Mouse (Mus musculus) limb, embryonic 10.5 days (tissue): Measurements from ENCODE around the gene Methig1. TPM values are rescaled to one million over a fixed set of nuclear protein-coding genes. Genes with fewer than 3 reads are reported as not detected.
A peak's percentile ranks its signal among the peaks of the same experiment; 100 is the strongest.
"Not testable (repeated sequence)": the region's sequence is repeated elsewhere in the genome, so short reads cannot be mapped to it uniquely, and the experiment has no call there.

Experiments used
- DNase-seq: peaks from one replicate; pipeline ENCODE4 v3.0.0-alpha.2; 2017; ENCODE audit warnings: low spot score
- H3K27ac ChIP-seq: fragments of 300-500 bp; sonication (generic); 2 replicates; pipeline ENCODE4 v1.5.1; 2016; ENCODE audit warnings: mild to moderate bottlenecking
- H3K27me3 ChIP-seq: fragments of 300-500 bp; sonication (generic); 2 replicates; pipeline ENCODE4 v1.6.1; 2016; ENCODE audit warnings: low read depth, mild to moderate bottlenecking; ENCODE audit not compliant: poor library complexity, severe bottlenecking
- H3K36me3 ChIP-seq: fragments of 300-500 bp; sonication (generic); 2 replicates; pipeline ENCODE4 v1.6.1; 2016; ENCODE audit warnings: mild to moderate bottlenecking, moderate library complexity
- H3K4me1 ChIP-seq: fragments of 300-500 bp; sonication (generic); 2 replicates; pipeline ENCODE4 v1.6.1; 2016
- H3K4me3 ChIP-seq: fragments of 300-500 bp; sonication (generic); 2 replicates; pipeline ENCODE4 v1.5.1; 2016; ENCODE audit warnings: mild to moderate bottlenecking, moderate library complexity
- H3K9me3 ChIP-seq: fragments of 300-500 bp; sonication (generic); replicated peaks from 2 replicates; pipeline ENCODE4 v1.6.1; 2016; ENCODE audit warnings: mild to moderate bottlenecking
- WGBS: fragments of 180-500 bp; shearing (Covaris S2); methylation state at CpG from one replicate; pipeline ENCODE4 v1.1.7; 2016; 5-methylcytosine and 5-hydroxymethylcytosine counted together
- polyA plus RNA-seq: library from polyadenylated mRNA; unstranded; fragments of >200 nt; fragmentation: Nextera tagmentation; extraction: Ambion mirVana; gene quantifications from 2 replicates; pipeline ENCODE4 v1.2.1, GENCODE M21; 2016

Methig1 gene
- polyA plus RNA-seq, 1 experiment from 2014 or later = 0.15 TPM

GRCm38 (mm10) chr15:100410918-100411672 is 58.1 kb downstream of the Methig1 start:
- Histone ChIP-seq H3K4me1 (peaks cover 5% of the 10 kb centered on the region), H3K27ac (no peak overlapping the region), H3K27me3 (no peaks in the 10 kb centered on the region), H3K9me3 (no peaks in the 10 kb centered on the region; the same call in 1 of the 2 replicates), H3K36me3 (peaks cover 53% of the 10 kb centered on the region), H3K4me3 (no peak overlapping the region)
- 51% methylated on average over 14 of the region's 14 CpGs for WGBS
- no peak for DNase-seq

- Histone ChIP-seq H3K4me3 (no peak overlapping the region), H3K36me3 (peaks cover 47% of the 10 kb centered on the region), H3K4me1 (peaks cover 5% of the 10 kb centered on the region), H3K27me3 (no peaks in the 10 kb centered on the region), H3K27ac (no peak overlapping the region), H3K9me3 (no peaks in the 10 kb centered on the region; the same call in 1 of the 2 replicates)
- WGBS = 91% methylated on average over 5 of the region's 5 CpGs
- no peak for DNase-seq
These were observed 58.8 kb downstream of the Methig1 start for GRCm38 (mm10) chr15:100411731-100412130.

- H3K27ac ChIP-seq = no peak overlapping the region
- no peak overlapping the region for H3K4me3 ChIP-seq
- no peaks in the 10 kb centered on the region; the same call in 1 of the 2 replicates for H3K9me3 ChIP-seq
- H3K36me3 ChIP-seq = peaks cover 37% of the 10 kb centered on the region
- no peak for DNase-seq
- no peaks in the 10 kb centered on the region for H3K27me3 ChIP-seq
- WGBS = 81% methylated on average over 4 of the region's 5 CpGs
- peaks cover 5% of the 10 kb centered on the region for H3K4me1 ChIP-seq
These were observed 60.4 kb downstream of the Methig1 start for GRCm38 (mm10) chr15:100413306-100413705.

- Histone ChIP-seq H3K4me3 (no peak overlapping the region), H3K9me3 (no peaks in the 10 kb centered on the region), H3K27me3 (no peaks in the 10 kb centered on the region), H3K36me3 (peaks cover 30% of the 10 kb centered on the region), H3K4me1 (peaks cover 6% of the 10 kb centered on the region), H3K27ac (no peak overlapping the region)
- DNase-seq = no peak
- WGBS = 60% methylated on average over 4 of the region's 4 CpGs
These were observed 61.1 kb downstream of the Methig1 start for GRCm38 (mm10) chr15:100414011-100414410.

DNA sequence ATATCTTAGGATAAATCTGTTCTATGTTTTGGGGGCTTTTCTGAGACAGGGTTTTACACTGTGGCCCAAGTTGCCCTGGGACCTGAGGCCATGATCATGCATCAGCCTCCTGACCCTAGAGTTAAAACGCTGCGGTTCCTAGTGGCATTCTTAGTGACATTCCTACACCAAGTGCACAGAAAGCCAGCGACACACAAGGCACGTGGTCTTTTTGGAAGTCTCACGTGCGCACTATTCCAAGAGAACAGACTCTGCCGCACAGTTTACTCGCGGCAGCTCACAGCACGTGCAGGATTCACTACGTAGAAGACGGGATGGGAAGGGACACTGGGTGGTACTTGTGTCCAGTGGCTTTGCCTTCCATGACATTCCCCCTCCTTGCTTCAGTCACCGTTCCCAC is 62.0 kb downstream of the Methig1 start:
- 94% methylated on average over 13 of the region's 13 CpGs for WGBS
- H3K36me3 ChIP-seq = peaks cover 21% of the 10 kb centered on the region
- no peak overlapping the region for H3K27ac ChIP-seq
- peaks cover 15% of the 10 kb centered on the region for H3K4me1 ChIP-seq
- no peak overlapping the region for H3K4me3 ChIP-seq
- no peaks in the 10 kb centered on the region for H3K9me3 ChIP-seq
- DNase-seq = no peak
- no peaks in the 10 kb centered on the region for H3K27me3 ChIP-seq

GRCm38 (mm10) chr15:100415684-100416083 is 62.7 kb downstream of the Methig1 start:
- Histone ChIP-seq H3K4me1 (peaks cover 21% of the 10 kb centered on the region), H3K36me3 (peaks cover 13% of the 10 kb centered on the region), H3K4me3 (no peak overlapping the region), H3K27me3 (no peaks in the 10 kb centered on the region), H3K27ac (no peak overlapping the region), H3K9me3 (no peaks in the 10 kb centered on the region)
- WGBS = 96% methylated on average over 8 of the region's 8 CpGs
- no peak for DNase-seq

DNA sequence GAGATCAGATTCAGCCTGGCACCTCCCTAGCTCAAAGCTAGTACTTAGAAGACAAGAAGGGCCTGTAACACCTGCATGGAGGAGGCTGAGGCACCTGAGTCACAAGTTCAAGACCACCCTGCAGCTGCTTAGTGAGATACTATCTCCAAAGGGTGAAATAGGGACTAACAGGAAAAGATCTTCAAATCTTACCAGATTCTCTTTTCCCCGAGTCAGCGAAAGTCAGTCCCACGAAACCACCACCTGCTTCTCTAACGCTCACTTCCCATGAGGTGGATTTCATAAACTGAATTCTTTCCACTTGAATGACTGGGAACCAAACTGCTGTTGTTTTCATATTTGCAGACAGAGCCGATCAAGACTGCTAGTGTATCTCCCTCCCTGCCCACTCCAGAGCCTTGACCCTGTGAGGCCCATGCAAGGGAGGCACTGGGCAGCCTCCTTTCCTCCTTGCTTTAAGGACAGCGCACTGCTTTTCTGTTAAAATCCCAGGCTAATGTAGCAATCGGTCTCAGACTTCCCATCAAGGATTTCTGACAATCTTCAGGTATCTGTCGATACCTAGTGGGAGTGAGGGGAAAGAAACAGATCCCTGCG is 65.0 kb downstream of the Methig1 start:
- Histone ChIP-seq H3K4me3 (no peak overlapping the region), H3K27me3 (no peaks in the 10 kb centered on the region), H3K4me1 (peaks cover 40% of the 10 kb centered on the region), H3K36me3 (peaks cover 5% of the 10 kb centered on the region; the same call in 1 of the 2 replicates), H3K27ac (no peak overlapping the region), H3K9me3 (no peaks in the 10 kb centered on the region)
- WGBS = 94% methylated on average over 9 of the region's 9 CpGs
- no peak for DNase-seq

GRCm38 (mm10) chr15:100419311-100419710 is 66.4 kb downstream of the Methig1 start:
- WGBS = 75% methylated on average over 8 of the region's 8 CpGs
- Histone ChIP-seq H3K27ac (no peak overlapping the region), H3K9me3 (no peaks in the 10 kb centered on the region), H3K4me1 (peaks cover 48% of the 10 kb centered on the region), H3K4me3 (no peak overlapping the region), H3K27me3 (peaks cover 4% of the 10 kb centered on the region; the same call in 1 of the 2 replicates), H3K36me3 (peaks cover 5% of the 10 kb centered on the region; the same call in 1 of the 2 replicates)
- DNase-seq = no peak

GRCm38 (mm10) chr15:100419901-100420745 is 67.2 kb downstream of the Methig1 start:
- no peaks in the 10 kb centered on the region for H3K9me3 ChIP-seq
- no peak overlapping the region for H3K27ac ChIP-seq
- peaks cover 9% of the 10 kb centered on the region; the same call in 1 of the 2 replicates for H3K27me3 ChIP-seq
- DNase-seq = no peak
- WGBS = 65% methylated on average over 9 of the region's 9 CpGs
- peaks cover 5% of the 10 kb centered on the region; the same call in 1 of the 2 replicates for H3K36me3 ChIP-seq
- H3K4me3 ChIP-seq = no peak overlapping the region
- peaks cover 56% of the 10 kb centered on the region for H3K4me1 ChIP-seq

DNA sequence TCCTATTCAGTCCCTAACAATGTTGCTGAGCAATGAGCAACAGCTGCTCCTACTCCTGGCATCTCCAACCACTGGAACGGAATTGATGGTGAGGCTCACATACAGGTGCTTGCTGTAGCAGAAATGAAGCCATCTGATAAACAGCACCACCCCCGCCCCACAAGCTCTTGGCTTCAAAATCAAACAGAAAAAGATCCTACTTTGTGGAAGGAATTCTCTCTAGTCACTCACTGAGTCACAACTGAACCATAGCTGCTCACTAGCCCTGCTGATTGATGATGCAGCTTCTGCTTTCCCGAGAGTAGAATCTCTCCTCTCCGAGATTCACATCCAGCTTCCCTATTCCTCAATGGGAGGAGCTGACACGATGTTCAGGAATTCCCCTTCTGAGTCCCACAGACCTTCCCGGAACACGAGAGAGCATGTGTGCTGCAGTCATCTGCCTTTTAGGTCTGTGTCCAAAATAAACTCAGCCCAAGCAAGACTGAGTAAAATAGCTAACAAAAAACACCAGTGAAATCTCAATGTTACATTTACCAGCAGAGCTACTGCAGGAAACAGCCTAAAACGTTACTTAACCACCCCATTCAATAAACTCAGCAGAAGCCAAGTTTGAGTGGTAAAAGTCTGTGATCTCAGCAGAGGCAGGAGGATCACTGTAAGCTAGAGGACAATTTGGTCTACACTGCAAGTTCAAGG is 68.3 kb downstream of the Methig1 start:
- 42% methylated on average over 8 of the region's 8 CpGs for WGBS
- peaks cover 56% of the 10 kb centered on the region for H3K4me1 ChIP-seq
- H3K36me3 ChIP-seq = 0 out of 2 replicates have a peak, but pooled peaks cover 3% of the 10 kb centered on the region
- peaks cover 9% of the 10 kb centered on the region; the same call in 1 of the 2 replicates for H3K27me3 ChIP-seq
- H3K27ac ChIP-seq = peak overlapping the region; percentile 5; the same call in 1 of the 2 replicates
- peak overlapping the region; percentile 99 for H3K4me3 ChIP-seq
- DNase-seq = no peak
- no peaks in the 10 kb centered on the region for H3K9me3 ChIP-seq

- peak within 1 kb of the TSS; percentile 92 for H3K27ac ChIP-seq
- H3K4me1 ChIP-seq = peaks cover 56% of the 10 kb centered on the region
- not testable (repeated sequence) for H3K27me3 ChIP-seq, H3K9me3 ChIP-seq, H3K36me3 ChIP-seq, DNase-seq
- 29% methylated on average over 3 of the region's 3 CpGs for WGBS
- H3K4me3 ChIP-seq = peak within 1 kb of the TSS; percentile 99
These were observed 68.8 kb downstream of the Methig1 start, which contains the start of gene Gm5475 for GRCm38 (mm10) chr15:100421758-100422197. Gene Gm5475, plus strand, starts transcription at chr15:100422147.

- H3K27me3 ChIP-seq = peaks cover 9% of the 10 kb centered on the region; the same call in 1 of the 2 replicates
- peak; percentile 62 for DNase-seq
- peak overlapping the region; percentile 92 for H3K27ac ChIP-seq
- WGBS = under 1% methylated on average over 42 of the region's 44 CpGs
- H3K9me3 ChIP-seq = no peaks in the 10 kb centered on the region
- H3K4me1 ChIP-seq = peaks cover 56% of the 10 kb centered on the region
- 0 out of 2 replicates have a peak, but pooled peaks cover 3% of the 10 kb centered on the region for H3K36me3 ChIP-seq
- peak overlapping the region; percentile 99 for H3K4me3 ChIP-seq
These were observed 69.5 kb downstream of the Methig1 start for GRCm38 (mm10) chr15:100422476-100422875.
